Mouse (Mus musculus): ENCODE data around the gene Fyn. TPM values are rescaled to one million over a fixed set of nuclear protein-coding genes. Genes with fewer than 3 reads are reported as not detected.

Fyn gene
- total RNA-seq, 2 experiments from 2014 or later = 1.4 to 6.3 TPM

GRCm38 (mm10) chr10:39493007-39493406 lies 124.4 kb downstream of the Fyn start:
- no peak for ATAC-seq (replicated peaks; ENCODE audit: low FRiP score, poor library complexity, severe bottlenecking)

DNA sequence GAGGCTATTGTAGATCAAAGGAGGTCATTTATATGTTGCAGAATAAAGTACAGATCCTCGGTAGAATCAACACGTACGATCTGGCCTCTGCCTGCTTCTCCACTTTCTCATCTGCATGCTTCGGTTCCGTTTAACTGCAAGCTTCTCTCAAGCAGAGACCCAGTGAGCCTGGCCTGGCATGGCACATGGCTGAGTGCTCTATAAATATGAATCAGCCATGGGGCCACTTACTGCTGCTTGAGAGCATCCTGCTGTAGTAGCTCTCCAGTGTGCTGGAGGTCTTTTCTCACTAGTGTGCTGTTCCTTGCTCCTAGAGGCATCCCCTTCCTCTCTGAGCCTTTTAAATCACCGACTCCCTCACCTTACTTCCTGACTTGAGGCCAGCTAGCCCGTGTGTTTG lies 130.0 kb downstream of the Fyn start:
- no peak for ATAC-seq (replicated peaks; ENCODE audit: low FRiP score, poor library complexity, severe bottlenecking)

DNA sequence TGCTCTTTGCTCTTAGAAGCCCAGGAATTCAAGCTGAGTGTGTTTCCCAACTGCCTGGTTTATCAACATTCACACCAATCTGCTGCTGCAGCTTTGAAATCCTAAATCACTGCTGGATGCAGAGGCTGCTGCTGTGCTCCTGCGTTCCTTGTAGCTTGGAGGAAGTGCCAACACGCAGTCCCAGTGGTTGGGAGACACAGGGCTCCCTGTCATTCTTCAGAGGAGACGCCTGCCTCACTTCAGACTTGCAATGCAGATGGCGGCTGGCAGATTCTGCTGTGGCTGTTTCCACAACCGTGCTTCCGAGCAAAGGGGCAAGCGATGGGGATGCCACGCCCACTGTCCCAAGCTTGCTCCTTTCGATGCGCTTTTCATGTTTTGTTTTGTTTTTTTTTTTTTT lies 132.9 kb downstream of the Fyn start:
- no peak for ATAC-seq (replicated peaks; ENCODE audit: low FRiP score, poor library complexity, severe bottlenecking)

DNA sequence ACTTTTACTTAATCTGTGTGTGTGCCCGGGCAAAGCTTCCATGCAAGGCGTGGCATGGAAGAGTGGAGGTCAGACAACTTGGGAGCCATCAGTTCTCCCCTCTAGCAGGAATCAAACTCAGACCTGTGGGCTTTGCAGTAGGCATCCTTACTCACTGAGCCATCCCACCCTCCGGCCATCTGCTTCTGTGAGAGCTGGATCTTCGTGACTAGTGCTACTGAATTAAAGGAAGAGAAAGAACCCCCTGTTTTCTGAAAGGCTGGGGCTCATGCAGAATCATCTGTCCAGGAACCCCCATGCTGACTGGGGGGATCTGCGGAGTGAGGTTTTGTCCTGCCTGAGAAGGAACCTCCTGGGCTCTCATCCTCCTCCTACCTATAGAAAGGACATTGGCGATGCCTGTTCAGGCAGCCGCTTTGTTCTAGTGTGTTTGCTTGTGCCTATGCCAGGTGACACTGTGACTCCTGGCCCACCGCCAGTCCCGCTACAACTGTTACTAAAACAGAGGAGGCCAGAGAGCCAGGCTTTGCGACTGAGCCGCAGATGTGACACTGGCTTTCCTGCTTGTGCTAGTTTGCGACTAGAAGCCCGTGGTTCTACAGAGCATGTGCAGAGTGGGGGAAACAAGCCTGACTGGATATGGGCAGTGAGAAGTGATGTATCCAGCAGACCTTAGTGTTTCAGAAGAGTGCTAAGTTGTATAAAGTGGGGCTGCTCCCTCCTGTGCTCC lies 133.5 kb downstream of the Fyn start:
- ATAC-seq (replicated peaks; ENCODE audit: low FRiP score, poor library complexity, severe bottlenecking) = no peak

GRCm38 (mm10) chr10:39503331-39503730 lies 134.7 kb downstream of the Fyn start:
- no peak for ATAC-seq (replicated peaks; ENCODE audit: low FRiP score, poor library complexity, severe bottlenecking)

- ATAC-seq (replicated peaks; ENCODE audit: low FRiP score, poor library complexity, severe bottlenecking) = no peak
These were observed 136.4 kb downstream of the Fyn start for GRCm38 (mm10) chr10:39505007-39505406.

DNA sequence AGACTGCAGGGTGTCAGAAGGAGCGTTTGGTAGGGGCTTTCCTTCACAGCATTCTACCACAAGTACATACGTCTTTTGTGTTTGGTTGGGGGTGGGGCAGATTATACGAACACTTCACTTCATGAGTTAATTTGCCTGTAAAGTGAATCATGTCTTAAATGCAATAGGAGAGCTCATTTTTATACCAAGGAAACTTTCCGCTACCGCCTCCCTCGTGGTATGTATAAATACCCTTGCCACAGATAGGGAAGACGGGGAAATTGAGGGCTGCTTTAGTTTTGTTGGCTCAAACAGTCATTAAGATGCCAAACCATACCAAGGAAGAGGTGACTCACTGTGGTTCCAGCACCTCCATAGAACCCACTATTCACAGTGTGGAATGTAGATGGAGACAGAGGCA lies 137.0 kb downstream of the Fyn start:
- no peak for ATAC-seq (replicated peaks; ENCODE audit: low FRiP score, poor library complexity, severe bottlenecking)

DNA sequence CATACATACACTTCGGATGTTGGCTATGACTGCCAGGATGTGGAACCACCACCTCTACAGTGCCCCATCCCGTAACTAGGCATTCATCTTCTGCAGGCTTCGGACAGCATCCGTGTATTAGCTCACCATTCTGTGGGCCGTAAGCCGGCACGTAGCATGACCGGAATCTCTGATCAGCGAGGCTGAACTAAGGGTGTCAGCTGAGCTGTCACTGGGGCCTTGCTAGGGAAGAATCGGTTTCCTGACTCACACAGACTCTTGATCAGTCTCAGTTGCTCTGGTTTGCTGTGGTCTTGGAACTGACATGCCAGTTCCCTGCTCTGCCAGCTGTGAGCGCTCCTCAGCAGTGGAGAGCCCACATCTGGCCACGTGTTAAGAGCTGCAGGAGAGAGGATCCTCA lies 137.7 kb downstream of the Fyn start:
- no peak for ATAC-seq (replicated peaks; ENCODE audit: low FRiP score, poor library complexity, severe bottlenecking)

GRCm38 (mm10) chr10:39506831-39507230 lies 138.2 kb downstream of the Fyn start:
- ATAC-seq (replicated peaks; ENCODE audit: low FRiP score, poor library complexity, severe bottlenecking) = no peak

DNA sequence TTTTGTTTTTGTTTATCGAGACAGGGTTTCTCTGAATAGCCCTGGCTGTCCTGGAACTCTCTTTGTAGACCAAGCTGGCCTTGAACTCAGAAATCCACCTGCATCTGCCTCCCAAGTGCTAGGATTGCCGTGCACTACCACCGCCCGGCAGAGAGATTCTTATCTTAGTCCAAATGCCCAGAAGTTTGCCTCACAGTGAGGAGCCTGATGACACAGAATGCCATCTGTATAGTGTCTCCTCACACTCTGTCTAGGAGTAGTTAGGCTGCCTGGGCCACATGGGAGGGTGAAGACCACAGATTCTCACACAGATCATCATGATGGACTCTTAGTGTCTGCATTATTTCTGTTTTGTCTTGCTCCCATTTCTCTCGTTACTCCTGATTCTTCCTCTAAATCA lies 140.1 kb downstream of the Fyn start:
- no peak for ATAC-seq (replicated peaks; ENCODE audit: low FRiP score, poor library complexity, severe bottlenecking)

DNA sequence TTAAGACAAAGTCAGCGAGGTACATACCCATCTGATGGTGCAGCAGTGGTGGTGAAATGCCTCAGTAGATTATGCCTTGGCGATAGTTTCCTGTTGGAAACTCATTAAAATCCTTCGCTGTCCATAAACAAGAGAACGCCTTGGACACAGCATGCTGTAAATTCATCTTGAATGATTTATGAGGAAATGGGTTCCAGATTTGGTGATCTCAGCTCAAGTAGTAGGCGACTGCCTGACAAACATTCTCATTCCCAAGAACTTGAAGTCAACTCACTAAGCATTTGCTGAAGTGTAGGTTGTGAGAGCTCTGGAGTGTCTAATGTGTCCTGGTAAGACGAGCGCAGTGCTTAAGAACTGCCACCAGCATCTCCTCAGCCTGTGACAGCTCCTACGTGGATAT lies 141.3 kb downstream of the Fyn start:
- ATAC-seq (replicated peaks; ENCODE audit: low FRiP score, poor library complexity, severe bottlenecking) = no peak

DNA sequence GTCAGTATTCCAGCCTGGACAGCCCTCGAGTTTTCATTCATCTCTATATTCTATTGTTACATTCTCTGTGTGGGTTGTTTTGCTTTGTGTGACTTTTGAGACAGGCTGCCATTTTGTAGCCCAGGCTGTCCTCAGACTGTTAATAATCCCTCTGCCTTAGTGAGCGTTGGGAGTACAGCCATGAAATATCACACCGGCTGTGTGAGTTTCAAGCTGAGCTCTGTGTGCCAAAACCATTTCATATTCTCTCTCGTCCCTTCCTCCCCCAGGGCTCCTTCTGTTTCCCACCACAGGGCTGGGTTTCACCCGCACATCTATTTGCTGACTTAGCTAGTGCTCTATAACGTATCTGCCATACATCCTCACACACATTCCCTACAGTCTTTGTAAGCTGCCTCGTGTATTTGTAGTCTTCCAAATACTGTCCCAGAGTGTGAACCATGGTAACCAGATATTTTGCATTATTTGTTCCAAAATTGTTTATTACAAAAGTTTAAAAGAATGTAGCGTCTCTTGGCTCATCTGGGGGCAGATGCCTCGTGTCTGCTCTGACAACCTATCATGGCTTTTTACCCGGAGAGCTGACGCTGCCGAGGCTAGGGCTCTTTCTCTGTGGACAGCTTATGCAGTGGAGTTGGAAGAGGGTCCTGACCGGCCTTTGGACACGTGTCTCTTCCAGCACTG lies 144.1 kb downstream of the Fyn start:
- no peak for ATAC-seq (replicated peaks; ENCODE audit: low FRiP score, poor library complexity, severe bottlenecking)

DNA sequence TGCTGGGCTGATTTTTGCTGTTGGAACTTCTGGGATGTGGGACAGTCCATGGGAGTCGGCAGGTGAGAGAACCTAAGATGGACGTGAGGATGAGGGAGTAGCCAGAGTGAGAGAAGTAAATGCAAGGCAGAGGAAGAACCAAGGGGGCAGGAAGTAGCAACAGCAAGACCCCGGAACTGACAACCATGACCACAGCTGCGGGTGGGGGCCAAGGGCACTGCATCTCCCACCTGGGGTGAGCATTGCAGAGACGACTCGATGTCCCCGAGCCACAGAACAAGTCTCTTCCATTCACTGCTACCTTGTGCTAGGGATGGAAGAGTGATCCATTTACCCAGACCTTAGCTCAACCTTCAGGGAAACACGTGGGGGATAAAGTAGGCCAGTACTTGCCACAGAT lies 146.3 kb downstream of the Fyn start:
- no peak for ATAC-seq (replicated peaks; ENCODE audit: low FRiP score, poor library complexity, severe bottlenecking)

DNA sequence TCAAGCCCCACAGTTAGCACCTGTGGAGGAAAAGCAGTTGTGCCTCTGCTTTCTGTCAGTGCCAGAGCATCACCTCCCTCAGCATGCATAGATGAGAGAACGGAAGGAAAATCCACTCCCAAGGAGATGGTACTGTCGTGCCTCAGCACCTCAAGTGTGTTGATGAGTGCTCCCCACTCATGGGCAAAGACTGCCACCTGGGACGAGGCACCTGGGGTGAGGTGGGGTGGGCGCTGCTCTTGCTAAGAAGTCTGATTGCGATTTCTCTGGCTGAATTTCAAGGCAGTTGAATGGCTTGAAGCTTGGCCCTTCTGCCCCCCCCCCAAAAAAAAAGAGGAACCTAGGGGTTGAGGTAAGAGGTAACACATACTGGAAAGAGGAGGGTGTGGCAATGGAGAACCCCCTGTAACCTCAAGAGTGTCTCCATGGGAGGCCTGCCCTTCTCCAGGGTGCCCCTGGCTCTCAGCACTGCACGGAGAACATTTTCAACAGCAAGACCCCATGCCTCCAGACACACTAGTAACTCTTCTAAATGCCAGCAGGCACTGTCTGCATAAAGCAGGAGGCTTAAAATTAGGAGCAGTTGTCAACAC lies 148.0 kb downstream of the Fyn start:
- no peak for ATAC-seq (replicated peaks; ENCODE audit: low FRiP score, poor library complexity, severe bottlenecking)

GRCm38 (mm10) chr10:39517375-39517774 lies 148.7 kb downstream of the Fyn start:
- ATAC-seq (replicated peaks; ENCODE audit: low FRiP score, poor library complexity, severe bottlenecking) = no peak

GRCm38 (mm10) chr10:39518232-39518631 lies 149.6 kb downstream of the Fyn start:
- no peak for ATAC-seq (replicated peaks; ENCODE audit: low FRiP score, poor library complexity, severe bottlenecking)

DNA sequence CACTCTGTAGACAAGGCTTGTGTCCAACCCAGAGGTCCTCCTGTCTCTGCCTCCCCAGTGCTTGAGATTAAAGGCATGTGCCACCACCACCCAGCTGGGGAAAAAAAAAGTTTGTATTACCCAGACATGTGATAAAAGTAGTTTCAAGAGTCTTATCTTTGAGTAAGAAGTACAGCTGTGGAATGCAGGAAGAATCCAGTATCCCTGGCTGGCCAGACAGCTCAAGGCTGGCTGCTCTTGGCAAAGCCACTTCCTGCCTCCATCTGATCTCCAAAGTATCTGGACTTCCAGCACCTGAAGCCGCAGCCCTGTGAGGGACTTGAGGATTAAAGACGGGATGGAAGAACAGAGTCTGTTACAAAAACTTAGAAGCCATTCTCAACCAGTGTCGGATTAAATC lies 150.2 kb downstream of the Fyn start:
- no peak for ATAC-seq (replicated peaks; ENCODE audit: low FRiP score, poor library complexity, severe bottlenecking)

- no peak for ATAC-seq (replicated peaks; ENCODE audit: low FRiP score, poor library complexity, severe bottlenecking)
These were observed 151.7 kb downstream of the Fyn start for GRCm38 (mm10) chr10:39520123-39520989.

- no peak for ATAC-seq (replicated peaks; ENCODE audit: low FRiP score, poor library complexity, severe bottlenecking)
These were observed 152.7 kb downstream of the Fyn start for GRCm38 (mm10) chr10:39521327-39521726.

- ATAC-seq (replicated peaks; ENCODE audit: low FRiP score, poor library complexity, severe bottlenecking) = no peak
These were observed 153.3 kb downstream of the Fyn start for GRCm38 (mm10) chr10:39521861-39522391.
